Mouse (Mus musculus): ENCODE data around the gene Cirbp.
A peak's percentile ranks its signal among the peaks of the same experiment; 100 is the strongest.

Gene Cirbp

DNA sequence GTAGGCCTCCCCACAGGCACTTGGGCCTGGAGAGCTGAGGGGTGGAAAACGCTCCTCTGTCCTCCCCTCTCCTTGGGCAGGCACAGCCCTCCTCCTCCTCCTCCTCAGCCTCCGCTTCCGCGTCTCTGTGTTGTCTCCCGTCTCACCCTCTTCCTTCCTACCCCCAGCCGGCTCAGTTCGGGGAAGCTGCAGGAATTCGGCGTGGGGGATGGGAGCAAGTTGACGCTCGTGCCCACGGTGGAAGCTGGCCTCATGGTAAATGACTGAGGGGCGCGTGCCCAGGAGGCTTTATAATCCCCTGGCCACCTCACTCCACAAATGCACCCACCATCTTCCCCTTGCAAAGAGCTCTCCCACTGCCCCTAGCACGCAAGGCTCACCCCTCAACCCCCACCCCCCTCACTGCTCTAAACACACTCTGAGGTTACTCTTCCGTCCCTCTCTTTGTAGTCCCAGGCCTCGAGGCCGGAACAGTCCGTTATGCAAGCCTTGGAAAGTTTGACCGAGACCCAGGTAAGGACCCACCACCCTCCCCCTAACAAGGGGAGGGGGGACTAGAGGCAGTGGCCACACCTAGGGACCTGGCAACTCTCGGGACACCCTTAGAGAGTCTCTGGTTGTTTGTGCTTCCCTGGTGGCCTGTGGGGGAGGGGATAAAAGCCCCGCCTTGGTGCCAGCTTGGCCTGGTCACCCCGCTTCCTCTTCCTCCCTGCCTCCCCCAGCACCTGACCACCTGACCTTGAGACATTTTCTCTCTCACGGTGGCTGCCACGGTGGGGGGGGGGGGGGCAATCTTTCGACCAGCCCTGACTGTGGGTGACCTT lies 14.4 kb upstream of the Cirbp start:
- peak; percentile 76 for DNase-seq

GRCm38 (mm10) chr10:80152071-80152872 lies 13.5 kb upstream of the Cirbp start:
- no peak for DNase-seq

- no peak for DNase-seq
Observed at GRCm38 (mm10) chr10:80152873-80153260, 12.9 kb upstream of the Cirbp start.

DNA sequence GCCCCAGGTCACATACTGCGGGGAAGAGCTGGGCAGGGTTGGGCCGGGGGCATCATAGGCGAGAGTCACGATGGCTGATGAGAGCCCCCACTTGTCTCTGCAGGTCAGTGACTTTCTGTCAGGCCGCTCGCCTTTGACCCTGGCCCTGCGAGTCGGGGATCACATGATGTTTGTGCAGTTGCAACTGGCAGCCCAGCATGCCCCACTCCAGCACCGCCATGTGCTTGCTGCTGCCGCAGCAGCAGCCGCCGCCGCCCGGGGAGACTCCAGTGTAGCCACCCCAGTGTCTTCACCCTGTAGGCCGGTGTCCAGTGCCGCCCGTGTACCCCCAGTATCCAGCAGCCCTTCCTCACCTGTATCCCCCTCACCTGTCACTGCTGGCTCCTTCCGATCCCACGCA lies 12.1 kb upstream of the Cirbp start:
- no peak for DNase-seq

DNA sequence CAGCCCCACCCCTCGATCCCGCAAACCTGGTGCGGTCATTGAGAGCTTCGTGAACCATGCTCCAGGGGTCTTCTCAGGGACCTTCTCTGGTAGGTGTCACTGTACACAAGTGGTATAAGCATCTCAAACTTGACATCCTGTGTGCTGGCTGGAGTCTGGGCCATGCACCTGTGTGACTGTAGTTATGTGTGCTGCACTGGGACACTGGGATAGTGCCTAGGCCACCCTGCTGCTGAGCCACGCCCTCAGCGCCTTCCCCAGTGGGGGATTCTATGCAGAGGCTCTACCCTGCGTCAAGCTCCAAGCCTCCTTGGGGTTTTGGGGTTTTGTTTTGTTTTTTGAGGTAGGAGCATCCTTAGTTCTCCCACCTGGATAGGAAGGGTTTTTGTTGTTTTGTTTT lies 11.4 kb upstream of the Cirbp start:
- DNase-seq = no peak

- DNase-seq = no peak
Observed at GRCm38 (mm10) chr10:80155277-80155676, 10.5 kb upstream of the Cirbp start.

GRCm38 (mm10) chr10:80156002-80156751 lies 9.6 kb upstream of the Cirbp start:
- DNase-seq = no peak

DNA sequence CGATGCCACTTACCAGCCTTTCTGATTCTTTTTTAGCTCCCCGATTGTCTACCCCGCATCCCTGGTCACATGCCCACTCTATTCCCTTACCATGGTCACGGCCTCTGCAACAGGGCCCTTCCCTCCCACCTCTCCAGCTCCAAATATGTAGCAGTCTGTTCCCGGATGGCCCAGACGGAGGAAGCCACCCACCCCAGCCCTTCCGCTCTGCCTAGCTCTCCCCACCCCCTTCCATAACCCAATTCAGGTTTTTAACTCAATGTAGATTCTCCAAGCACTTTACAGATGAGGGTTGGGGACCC lies 9.1 kb upstream of the Cirbp start:
- DNase-seq = no peak

DNA sequence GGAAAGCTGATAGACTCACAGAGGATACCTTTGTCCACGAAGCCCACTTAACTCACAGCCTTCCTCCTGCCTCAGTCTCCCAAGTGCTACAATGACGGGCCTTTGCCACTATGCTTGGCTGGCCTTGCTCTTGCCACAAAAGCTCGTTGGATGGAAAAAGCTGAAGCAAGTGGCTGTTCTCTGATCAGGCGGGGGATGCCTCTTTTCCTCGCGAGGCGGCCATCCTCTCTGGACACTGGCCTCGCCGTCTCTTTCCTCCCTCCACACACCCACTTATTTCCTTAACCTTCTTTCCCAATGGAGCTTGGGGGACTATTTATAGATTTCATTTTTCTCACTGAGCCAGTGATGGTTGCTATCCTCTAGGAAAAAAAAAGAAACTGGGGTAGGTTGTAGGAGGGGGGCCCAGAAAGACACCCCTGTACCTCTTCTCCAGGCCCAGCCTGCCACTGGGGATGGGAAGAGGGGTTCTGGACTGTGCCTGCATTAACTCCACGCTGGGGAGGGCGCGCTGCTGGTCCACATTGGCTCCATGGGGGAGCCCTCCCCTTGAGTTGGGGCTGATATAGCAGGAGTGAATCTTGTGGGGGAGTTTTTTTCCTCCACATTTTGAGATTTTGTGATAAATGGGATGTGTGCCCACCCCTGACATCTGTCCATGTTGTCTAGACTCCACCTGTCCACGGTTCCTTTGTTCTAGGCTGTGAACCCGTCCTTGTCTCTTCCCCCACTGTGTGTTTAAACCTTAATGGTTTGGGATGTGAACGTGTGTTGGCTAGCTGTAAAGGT lies 8.4 kb upstream of the Cirbp start:
- DNase-seq = no peak

DNA sequence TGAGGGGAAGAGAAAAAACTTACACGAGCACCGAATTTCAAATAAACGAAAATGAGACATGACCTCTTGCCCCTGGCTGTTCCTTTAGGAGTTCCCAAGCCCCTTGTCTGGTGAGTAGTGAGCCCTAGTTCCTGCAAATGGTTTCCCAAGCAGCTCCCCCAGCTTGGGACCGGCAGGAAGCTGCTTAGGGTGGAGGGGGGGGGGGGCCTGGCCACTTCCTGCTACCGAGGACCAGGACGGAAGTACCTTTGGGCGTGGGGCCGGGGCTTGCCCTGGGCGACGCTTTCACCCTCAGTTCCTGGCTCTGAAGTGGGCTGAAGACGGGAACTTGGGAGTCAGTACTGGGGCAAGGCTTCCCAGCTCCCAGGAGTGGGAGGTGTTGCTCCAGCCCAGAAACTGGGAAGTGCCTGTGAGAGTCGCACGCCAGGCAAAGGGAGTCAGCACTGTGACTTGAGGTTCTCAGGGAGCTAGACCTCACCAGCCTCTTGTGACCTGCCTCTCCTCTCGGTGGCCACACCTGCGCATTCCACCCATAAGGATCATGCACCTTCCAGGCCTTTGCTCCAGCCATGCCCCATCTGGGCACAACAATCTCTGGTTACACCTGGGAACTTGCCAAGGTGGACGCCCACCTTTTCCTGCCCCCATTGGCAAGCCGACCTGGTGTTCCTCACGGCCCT lies 7.3 kb upstream of the Cirbp start:
- DNase-seq = no peak

- DNase-seq = peak; percentile 68
Observed at GRCm38 (mm10) chr10:80159021-80159560, 6.7 kb upstream of the Cirbp start.

- DNase-seq = peak; percentile 99
Observed at GRCm38 (mm10) chr10:80159561-80160454, 6.0 kb upstream of the Cirbp start.

DNA sequence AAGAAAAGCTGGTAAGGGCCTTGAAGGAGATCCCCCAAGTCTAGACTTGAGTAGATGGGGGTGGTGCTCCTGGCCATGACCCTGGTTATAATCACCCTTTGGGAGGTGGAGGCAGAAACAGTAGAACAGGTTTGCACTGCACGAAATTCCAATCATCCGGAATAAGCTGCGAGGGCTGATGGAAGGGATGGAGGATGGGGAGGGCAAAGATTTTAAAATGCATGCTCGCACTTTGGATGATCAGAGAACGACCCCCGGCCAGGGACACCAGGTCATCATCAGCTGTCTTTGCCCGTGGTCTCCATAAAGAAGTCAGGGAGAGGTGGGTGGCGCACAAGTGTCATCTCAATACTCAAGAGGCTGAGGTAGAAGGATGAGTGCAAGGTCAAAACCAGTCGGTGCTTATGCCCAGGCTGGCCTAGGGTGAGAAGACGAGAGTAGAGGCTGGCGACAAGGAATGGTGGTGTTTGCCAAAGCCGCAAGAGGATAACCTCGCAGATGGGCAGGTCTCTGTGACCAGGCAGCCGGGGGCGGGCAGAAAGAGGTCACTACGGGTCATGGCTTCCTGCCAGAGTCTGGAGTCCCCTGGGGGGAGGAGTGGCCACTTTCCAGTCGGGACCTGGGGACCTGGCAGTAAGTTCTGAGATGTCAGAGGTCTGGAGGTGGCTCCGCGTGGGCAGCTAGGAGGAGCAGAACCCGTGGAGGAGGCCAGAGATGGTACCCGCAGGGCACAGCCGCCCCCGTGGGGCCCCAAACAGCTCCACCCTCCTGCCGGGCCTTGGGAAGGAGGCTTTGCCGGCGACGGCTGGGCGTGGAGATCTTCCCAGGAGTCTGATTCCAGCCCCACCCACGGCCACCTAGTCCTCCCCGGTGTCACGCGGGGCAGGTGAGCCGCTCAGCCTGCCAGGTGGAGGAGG lies 5.1 kb upstream of the Cirbp start:
- peak; percentile 64 for DNase-seq

DNA sequence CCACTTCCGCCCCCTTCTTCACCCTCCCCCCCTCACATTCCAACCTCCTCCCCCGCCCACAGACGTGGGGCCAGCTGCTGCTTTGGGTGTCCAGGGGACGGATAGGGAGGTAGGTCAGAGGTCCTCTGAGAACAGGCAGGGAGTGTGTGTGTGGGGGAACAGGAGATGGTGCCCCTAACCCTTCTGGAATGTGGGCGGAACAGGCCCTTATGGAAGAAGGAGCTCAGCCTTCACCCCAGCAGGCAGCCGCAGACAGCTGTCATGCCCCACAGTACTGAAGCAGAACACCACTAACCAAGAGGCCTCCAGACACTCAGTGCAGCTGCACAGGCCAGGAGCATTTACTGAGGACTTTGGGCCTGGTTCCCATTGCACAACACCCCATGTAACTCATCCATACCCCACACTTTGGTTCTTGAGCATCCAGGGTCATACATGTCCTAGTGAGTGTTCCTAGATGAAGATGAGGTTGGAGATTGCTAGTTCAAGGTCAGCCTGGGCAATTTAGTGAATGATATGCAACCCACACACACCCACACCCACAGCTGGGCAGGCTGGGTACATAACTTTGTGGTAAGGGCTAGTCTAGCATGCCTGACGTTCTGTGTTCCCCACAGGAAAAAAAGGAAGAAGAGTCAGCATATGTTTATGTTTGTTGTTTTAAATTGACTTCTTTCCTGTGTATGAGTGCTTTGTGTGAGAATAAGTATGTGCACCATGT lies 4.1 kb upstream of the Cirbp start:
- DNase-seq = no peak

- no peak for DNase-seq
Observed at GRCm38 (mm10) chr10:80162243-80162608, 3.6 kb upstream of the Cirbp start.

- DNase-seq = no peak
Observed at GRCm38 (mm10) chr10:80162716-80163299, 3.0 kb upstream of the Cirbp start.

- no peak for DNase-seq
Observed at GRCm38 (mm10) chr10:80163721-80164120, 2.1 kb upstream of the Cirbp start.

DNA sequence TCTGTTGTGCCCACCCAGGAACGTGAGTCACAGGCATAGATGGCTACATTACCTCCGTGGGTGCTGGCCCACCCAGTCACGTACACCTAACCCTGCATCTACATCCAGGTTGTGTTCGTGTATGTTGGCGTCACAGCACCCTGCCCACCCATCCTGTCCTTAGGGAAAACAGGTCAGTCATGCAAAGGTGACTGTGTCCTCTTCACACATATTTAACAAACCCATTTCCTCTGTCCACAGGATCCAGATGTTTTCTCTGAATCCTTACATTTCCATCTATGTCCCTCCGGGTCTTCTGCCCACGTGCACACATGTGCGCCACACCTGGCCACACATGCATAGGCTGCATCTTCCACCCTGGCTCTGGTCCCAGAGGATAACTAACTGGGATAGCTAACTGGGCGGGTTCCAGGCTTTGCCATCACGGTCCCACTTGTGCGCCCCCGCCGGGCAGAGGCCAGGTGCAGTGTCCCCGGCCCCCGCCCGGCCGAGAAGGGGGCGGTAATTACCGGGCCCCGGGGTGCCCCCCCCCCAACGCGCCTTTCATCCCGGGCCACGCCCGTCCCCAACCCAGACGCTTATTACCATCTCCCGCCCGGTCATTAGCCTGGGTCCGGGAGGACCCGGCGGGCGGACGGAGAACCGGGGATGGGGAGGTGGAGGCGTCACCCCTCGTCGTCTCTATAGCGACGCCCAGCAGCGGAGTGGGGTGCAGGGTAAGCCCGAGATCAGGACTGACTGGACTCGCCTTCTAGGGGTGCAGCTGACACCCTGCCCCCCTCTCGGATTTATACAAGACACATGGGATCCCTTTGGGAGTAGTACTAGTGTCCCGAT lies 1.4 kb upstream of the Cirbp start:
- peak; percentile 53 for DNase-seq

All from right cerebral cortex, postnatal 4 days (tissue).